Mouse (Mus musculus): ENCODE results near the gene Il15ra.

DNA sequence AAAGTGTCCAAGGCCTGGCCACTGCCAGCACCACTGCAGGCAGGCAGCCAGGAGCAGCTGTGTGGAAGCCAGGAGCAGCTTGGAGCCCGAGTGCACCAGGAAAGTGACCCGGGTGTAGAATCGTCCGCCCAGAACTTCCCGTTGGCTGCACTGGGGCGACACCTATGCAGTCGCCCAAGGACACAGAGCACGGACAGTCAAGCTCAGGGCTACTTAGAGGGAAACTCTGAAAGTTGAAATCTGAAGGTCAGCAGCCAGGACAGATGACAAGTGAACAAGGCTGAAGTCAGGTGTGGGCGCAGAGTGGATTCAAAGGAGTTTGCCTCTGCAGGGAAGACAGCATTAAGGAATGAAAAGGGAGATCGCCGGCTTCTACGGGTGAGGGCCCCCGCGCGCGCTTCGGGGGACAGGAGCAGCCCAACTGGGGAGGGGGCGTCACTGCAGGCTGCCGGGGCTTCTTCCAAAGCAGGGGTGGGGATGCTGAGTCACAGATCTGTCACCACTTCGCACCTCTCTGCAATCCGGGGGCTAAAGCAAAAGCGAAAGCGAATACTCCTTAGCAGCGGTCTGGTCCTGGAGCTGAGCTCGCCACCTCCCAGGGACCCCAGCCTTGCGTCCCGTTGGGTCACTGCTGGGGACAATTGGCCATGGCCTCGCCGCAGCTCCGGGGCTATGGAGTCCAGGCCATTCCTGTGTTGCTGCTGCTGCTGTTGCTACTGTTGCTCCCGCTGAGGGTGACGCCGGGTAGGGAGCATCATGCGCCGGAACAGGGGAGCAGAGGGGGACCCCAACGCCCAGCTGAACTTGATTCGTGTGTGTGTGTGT is at the start of gene Il15ra:
- TF ChIP-seq CTCF (IDR thresholded peaks at IDR 0.05; ENCODE audit: borderline replicate concordance, insufficient read depth, low read depth, low read length) (no peak), POLR2A (IDR thresholded peaks at IDR 0.05; ENCODE audit: borderline replicate concordance, insufficient read depth, low read length) (no peak)
